Mouse (Mus musculus): ENCODE measurements around the gene Abca7.

The Abca7 gene

GRCm38 (mm10) chr10:79974087-79974486, 22.2 kb upstream of the Abca7 start:
- no peak for DNase-seq (ENCODE audit: low spot score in 2 of 2)

DNA sequence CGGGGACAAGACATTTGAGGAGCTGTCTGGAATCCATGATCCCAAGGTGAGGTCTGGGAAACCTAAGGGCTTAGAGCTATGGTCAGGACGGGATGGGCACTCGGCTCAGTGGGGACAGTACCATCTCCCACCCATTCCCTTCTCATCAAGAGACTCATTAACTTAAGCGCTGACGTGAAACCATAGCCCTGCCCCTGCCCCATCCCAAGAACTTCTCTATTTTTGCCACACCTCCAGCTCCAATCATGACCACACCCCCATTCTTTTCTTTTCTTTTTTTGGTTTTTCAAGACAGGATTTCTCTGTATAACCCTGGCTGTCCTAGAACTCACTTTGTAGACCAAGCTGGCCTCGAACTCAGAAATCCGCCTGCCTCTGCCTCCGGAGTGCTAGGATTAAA, 21.6 kb upstream of the Abca7 start:
- DNase-seq (ENCODE audit: low spot score in 2 of 2) = no peak

GRCm38 (mm10) chr10:79976071-79976721, 20.1 kb upstream of the Abca7 start:
- no peak for DNase-seq (ENCODE audit: low spot score in 2 of 2)

GRCm38 (mm10) chr10:79976722-79977107, 19.6 kb upstream of the Abca7 start:
- DNase-seq (ENCODE audit: low spot score in 2 of 2) = no peak

- no peak for DNase-seq (ENCODE audit: low spot score in 2 of 2)
Measured at GRCm38 (mm10) chr10:79977324-79977723, 19.0 kb upstream of the Abca7 start.

- no peak for DNase-seq (ENCODE audit: low spot score in 2 of 2)
Measured at GRCm38 (mm10) chr10:79978061-79978460, 18.2 kb upstream of the Abca7 start.

DNA sequence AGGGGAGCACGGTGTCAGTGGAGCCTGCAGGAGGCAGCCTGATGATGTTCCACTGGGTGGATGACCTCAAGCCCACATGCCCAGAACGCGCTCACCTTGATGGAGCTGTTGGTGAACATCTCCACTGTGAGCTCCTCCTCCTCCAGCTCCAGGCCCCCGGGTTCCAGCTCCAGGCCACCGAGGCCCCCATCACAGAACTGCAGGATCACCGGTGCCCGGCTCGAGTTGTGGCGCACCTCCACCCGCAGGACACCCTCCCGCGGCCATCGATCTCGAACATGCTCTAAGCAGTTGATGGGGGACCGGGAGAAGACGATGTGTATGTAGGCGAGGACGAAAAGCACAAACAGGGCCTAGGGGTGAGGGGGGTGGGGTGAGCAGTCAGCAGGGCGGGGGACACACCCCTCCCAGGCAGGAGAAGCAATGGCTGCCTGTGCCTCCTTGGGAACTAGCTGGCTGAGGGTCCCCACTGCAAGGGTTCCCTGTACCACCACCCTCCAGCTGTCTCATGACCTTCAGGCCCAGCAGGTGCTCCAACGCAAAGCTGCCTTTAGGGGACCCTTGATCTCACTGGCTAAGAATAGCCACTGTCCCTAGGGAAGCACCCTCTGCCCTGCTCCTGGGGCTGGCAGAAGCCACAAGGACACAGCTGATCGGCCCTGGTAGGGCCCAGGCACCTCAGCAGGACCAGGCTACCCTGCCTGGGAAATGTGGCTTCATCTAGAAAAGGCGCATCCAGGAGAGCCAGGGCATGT, 16.7 kb upstream of the Abca7 start:
- DNase-seq (ENCODE audit: low spot score in 2 of 2) = no peak

DNA sequence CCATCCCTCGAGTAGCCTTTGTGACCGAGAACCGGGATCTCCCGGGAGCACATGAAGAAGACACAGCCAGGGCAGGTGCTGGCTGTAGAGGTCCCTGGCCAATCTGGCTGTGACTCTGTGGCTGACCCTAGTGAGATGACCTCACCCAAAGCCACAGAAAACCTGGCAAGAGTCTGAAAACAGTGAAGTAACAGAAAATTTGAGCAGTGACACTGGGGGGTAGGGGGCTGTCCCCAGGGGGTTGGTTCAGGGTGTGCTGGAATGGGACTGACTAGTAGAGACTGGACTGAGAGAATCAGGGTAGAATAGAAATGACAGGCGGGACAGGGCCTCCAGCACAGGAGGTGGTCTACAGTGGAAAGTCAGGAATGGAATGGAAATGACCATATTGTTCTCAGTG, 13.1 kb upstream of the Abca7 start:
- no peak for DNase-seq (ENCODE audit: low spot score in 2 of 2)

GRCm38 (mm10) chr10:79983670-79984069, 12.6 kb upstream of the Abca7 start:
- DNase-seq (ENCODE audit: low spot score in 2 of 2) = peak; percentile 62 to 75

- DNase-seq (ENCODE audit: low spot score in 2 of 2) = peak; percentile 87 to 91
Measured at GRCm38 (mm10) chr10:79984195-79984816, 12.0 kb upstream of the Abca7 start, which contains the start of gene Tmem259. Gene Tmem259, minus strand, starts transcription at chr10:79984330.

- DNase-seq (ENCODE audit: low spot score in 2 of 2) = peak; percentile 98 to 99
Measured at GRCm38 (mm10) chr10:79984871-79985270, 11.4 kb upstream of the Abca7 start.

GRCm38 (mm10) chr10:79985334-79986231, 10.7 kb upstream of the Abca7 start:
- DNase-seq (ENCODE audit: low spot score in 2 of 2) = peak; percentile 88 to 90

- peak in 1 of 2 experiments; percentile 53 for DNase-seq (ENCODE audit: low spot score in 2 of 2)
Measured at GRCm38 (mm10) chr10:79986232-79986878, 9.9 kb upstream of the Abca7 start.

GRCm38 (mm10) chr10:79986963-79987362, 9.3 kb upstream of the Abca7 start:
- DNase-seq (ENCODE audit: low spot score in 2 of 2) = peak; percentile 91 to 93

DNA sequence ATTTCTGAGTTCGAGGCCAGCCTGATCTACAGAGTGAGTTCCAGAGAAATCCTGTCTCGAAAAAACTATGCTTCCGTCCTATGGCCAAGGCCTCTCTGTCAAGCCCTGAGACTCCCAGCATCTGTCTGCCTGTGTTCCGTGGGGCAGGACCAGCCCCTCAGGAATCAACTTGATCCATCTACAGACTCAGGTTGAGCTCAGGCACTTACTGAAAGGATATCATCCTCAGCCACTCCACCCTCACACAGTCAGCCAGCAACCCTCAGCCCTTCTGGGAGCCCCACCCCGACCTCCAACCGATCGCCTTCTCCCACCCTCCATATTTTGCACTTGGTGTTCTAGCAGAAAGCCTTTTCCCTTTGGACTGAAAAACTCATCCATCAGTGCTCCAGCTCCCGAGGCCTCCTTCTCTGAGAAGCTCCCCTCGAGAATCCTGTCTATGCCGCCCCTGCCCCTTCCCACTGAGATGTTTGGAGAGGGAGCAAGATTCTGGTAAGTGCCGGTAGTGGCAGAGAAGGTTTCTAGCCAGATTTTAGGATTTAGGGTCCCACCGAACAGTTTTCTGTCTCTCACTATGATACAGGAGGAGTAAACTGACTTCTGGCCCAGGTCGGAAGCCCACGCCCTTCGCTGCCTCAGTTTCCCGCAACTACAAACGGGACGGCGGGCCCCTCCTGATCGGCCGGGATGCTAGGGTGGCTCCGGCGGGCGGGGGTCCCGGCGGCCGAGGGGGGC, 8.4 kb upstream of the Abca7 start:
- no peak for DNase-seq (ENCODE audit: low spot score in 2 of 2)

- peak; percentile 75 to 76 for DNase-seq (ENCODE audit: low spot score in 2 of 2)
Measured at GRCm38 (mm10) chr10:79988506-79989271, 7.6 kb upstream of the Abca7 start, which contains the start of gene Cnn2. Gene Cnn2, plus strand, starts transcription at chr10:79988584.

GRCm38 (mm10) chr10:79989272-79989786, 7.0 kb upstream of the Abca7 start:
- DNase-seq (ENCODE audit: low spot score in 2 of 2) = no peak

DNA sequence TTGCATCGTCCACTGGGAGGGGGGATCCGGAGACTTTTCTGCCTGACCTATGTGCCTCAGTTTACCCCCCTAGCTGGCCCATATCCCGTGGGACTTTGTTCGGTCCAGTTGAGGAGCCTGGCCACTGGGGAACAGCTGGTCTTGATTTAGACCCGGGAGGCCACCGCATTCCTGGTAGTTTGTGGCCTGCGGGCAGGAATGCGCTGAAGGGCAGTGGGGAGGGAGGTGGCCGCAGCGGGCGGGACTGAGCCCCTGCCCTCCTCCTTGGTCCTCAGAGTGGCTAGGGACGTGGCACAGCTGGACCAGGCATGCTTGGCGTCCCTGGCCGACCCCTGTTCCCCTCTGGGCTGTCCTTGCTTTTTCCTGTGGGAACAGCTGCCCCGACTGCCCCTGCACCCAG, 6.4 kb upstream of the Abca7 start:
- no peak for DNase-seq (ENCODE audit: low spot score in 2 of 2)

DNA sequence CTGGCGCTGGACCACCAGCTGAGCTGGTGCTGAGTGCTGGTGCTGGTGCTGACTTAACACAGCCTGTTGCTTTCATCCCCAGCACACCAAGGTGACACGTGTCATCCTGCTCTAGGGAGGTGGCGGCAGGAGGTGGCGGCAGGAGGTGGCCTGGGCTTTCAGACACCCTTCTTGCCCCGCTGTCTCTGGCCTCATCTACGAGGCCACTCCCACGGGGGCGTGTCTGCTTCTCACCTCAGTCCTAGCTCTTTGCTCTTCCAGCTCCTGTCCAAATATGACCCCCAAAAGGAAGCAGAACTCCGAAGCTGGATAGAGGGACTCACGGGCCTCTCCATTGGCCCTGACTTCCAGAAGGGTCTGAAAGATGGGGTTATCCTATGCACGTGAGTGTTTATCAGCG, 5.2 kb upstream of the Abca7 start:
- DNase-seq (ENCODE audit: low spot score in 2 of 2) = no peak
